Mouse (Mus musculus): Measurements from ENCODE around the gene Podxl2.

DNA sequence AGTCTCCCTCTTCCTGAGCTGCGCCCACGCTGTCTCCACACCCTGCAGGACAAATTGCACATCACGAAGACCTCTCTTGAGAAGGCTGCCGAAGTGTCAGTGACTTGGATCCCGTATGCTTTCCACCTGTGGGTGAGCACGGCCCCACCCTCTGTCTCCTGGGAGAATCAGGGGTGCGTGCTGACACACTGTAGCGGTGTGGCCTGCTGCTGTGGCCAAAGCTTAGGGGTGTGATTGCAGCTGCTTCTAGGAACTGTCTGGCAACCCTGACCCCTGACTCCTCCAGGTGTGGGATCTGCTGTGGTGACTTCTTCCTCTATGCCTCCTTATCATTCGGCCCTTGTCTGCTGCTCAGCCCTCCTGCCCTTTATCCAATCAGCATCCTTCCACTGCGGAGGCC, 61.0 kb downstream of the Podxl2 start:
- no peak for TF ChIP-seq FOSL1 (IDR thresholded peaks at IDR 0.05; ENCODE audit: insufficient read depth, low read length, poor library complexity, severe bottlenecking)
- TF ChIP-seq CTCF (IDR thresholded peaks at IDR 0.05; ENCODE audit: control insufficient read depth, insufficient read depth, insufficient read length) = no peak
- TF ChIP-seq MAX (IDR thresholded peaks at IDR 0.05) = no peak
- TF ChIP-seq USF1 (IDR thresholded peaks at IDR 0.05; ENCODE audit: low read depth) = no peak
- TF ChIP-seq MYOD1 (IDR thresholded peaks at IDR 0.05; ENCODE audit: control insufficient read depth, insufficient read length, low read depth) = no peak
- no peak for TF ChIP-seq MYOG (IDR thresholded peaks at IDR 0.05; ENCODE audit: control insufficient read depth, extremely low read depth, insufficient read length)

Measured in C2C12 (cell line).